8 mouse cellular contexts compared by ENCODE assay signal in the genomic region with DNA sequence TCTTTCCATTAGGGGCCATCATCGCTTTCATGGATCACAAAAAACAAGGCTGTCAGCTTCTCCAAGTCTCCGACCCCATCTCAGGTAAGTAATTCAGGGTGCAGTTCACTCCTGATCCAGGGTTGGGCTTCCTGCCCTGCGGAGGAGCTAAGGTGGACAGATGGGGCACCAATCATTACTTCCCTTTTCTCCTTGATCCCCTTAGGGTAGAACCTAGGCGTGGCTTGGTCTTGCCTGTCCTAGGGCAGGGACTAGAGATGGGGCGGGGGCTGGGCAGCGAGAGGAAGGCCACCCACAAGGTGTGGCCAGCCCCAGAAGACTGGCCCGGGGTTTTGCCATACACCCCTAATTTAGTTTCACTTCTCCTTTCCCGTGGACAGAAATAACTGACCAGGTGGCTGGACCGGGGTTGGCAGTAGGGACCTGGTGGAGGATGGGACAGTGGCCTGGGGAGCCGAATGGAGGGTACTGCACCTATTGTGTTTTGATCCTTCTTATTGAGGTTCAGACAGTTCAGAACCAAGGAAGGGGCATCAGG. TPM values are rescaled to one million over a fixed set of nuclear protein-coding genes. Genes with fewer than 3 reads are reported as not detected.
A peak's percentile ranks its signal among the peaks of the same experiment; 100 is the strongest.
DNase-seq lines count a peak whose midpoint lies in the region; ATAC-seq and TF ChIP-seq lines count a peak whose summit lies in the region.

No protein-coding gene starts in this region.

- H3K4me3 ChIP-seq in testis, adult 2 months (ENCODE audit: control insufficient read depth, low read depth, low read length) = peak overlapping the region; percentile 68
- H3K4me3 ChIP-seq in forebrain, embryonic 10.5 days = peak overlapping the region; percentile 50
- peak overlapping the region; percentile 45 for H3K4me3 ChIP-seq in limb, embryonic 13.5 days
- no peak overlapping the region for H3K4me3 ChIP-seq in midbrain, embryonic 14.5 days (replicated peaks; ENCODE audit: low read depth, low read length)

- ATAC-seq in limb, embryonic 13.5 days (ENCODE audit: low FRiP score, low read depth) = no peak
- no peak for ATAC-seq in midbrain, embryonic 14.5 days (ENCODE audit: low FRiP score, low TSS enrichment)

- H3K9me3 ChIP-seq in forebrain, embryonic 10.5 days = no peaks in the 10 kb centered on the region
- H3K9me3 ChIP-seq in limb, embryonic 13.5 days = no peaks in the 10 kb centered on the region
- H3K9me3 ChIP-seq in midbrain, embryonic 14.5 days (ENCODE audit: control insufficient read depth, low read length) = no peaks in the 10 kb centered on the region

- H3K27me3 ChIP-seq in testis, adult 2 months (ENCODE audit: control insufficient read depth, insufficient read depth, low read length) = no peaks in the 10 kb centered on the region
- peaks cover 64% of the 10 kb centered on the region for H3K27me3 ChIP-seq in forebrain, embryonic 10.5 days (ENCODE audit: poor library complexity, severe bottlenecking)
- H3K27me3 ChIP-seq in limb, embryonic 13.5 days = peaks cover 63% of the 10 kb centered on the region
- H3K27me3 ChIP-seq in midbrain, embryonic 14.5 days (ENCODE audit: control insufficient read depth, insufficient read depth, low read length) = peaks cover 35% of the 10 kb centered on the region

- TF ChIP-seq POLR2A in testis, adult 2 months (IDR thresholded peaks at IDR 0.05; ENCODE audit: control insufficient read depth, low read depth, low read length) = no peak

- whole genome bisulfite sequencing in forebrain, embryonic 10.5 days = 25% methylated on average over 10 of the region's 10 CpGs
- 13% methylated on average over 10 of the region's 10 CpGs for WGBS in limb, embryonic 13.5 days
- 23% methylated on average over 10 of the region's 10 CpGs for WGBS in midbrain, embryonic 14.5 days

- no peak for DNase-seq in testis, postnatal 14 days (ENCODE audit: low spot score)
- no peak for DNase-seq in forebrain, embryonic 10.5 days (ENCODE audit: extremely low spot score, low spot score)
- no peak for DNase-seq in midbrain, embryonic 14.5 days
- DNase-seq in urinary bladder, postnatal 25 days (ENCODE audit: low spot score) = no peak
- DNase-seq in layer of hippocampus, adult 9-10 months (ENCODE audit: low spot score) = no peak
- no peak for DNase-seq in adipocyte (ENCODE audit: low spot score)

- H3K27ac ChIP-seq in testis, adult 2 months (ENCODE audit: control insufficient read depth, insufficient read depth, low read depth, low read length) = no peak overlapping the region; the same call in 1 of the 2 replicates
- H3K27ac ChIP-seq in forebrain, embryonic 10.5 days = no peak overlapping the region
- no peak overlapping the region for H3K27ac ChIP-seq in limb, embryonic 13.5 days
- no peak overlapping the region for H3K27ac ChIP-seq in midbrain, embryonic 14.5 days (replicated peaks; ENCODE audit: low read depth, low read length)

- H3K4me2 ChIP-seq in limb, embryonic 13.5 days (replicated peaks) = peak overlapping the region; percentile 80
- H3K4me2 ChIP-seq in midbrain, embryonic 14.5 days (ENCODE audit: low read length) = peak overlapping the region; percentile 44

- peak overlapping the region; percentile 61; the same call in 1 of the 2 replicates for H3K9ac ChIP-seq in limb, embryonic 13.5 days
- no peak overlapping the region for H3K9ac ChIP-seq in midbrain, embryonic 14.5 days (replicated peaks; ENCODE audit: low read length)

- peaks cover 19% of the 10 kb centered on the region for H3K4me1 ChIP-seq in testis, adult 2 months (ENCODE audit: control insufficient read depth, insufficient read depth, low read length)
- peaks cover 25% of the 10 kb centered on the region for H3K4me1 ChIP-seq in forebrain, embryonic 10.5 days
- peaks cover 17% of the 10 kb centered on the region for H3K4me1 ChIP-seq in limb, embryonic 13.5 days
- 0 out of 2 replicates have a peak, but pooled peaks cover 7% of the 10 kb centered on the region for H3K4me1 ChIP-seq in midbrain, embryonic 14.5 days (ENCODE audit: control insufficient read depth, insufficient read depth, low read length)

- TF ChIP-seq CTCF in testis, adult 2 months (IDR thresholded peaks at IDR 0.05; ENCODE audit: control insufficient read depth, insufficient read depth, insufficient replicate concordance, low read depth, low read length) = no peak

- H3K36me3 ChIP-seq in testis, adult 2 months (ENCODE audit: control insufficient read depth, insufficient read depth, low read length) = no peaks in the 10 kb centered on the region
- H3K36me3 ChIP-seq in forebrain, embryonic 10.5 days (replicated peaks) = peaks cover 32% of the 10 kb centered on the region
- peaks cover 33% of the 10 kb centered on the region for H3K36me3 ChIP-seq in limb, embryonic 13.5 days
- H3K36me3 ChIP-seq in midbrain, embryonic 14.5 days (ENCODE audit: control insufficient read depth, insufficient read depth, low read length) = peaks cover 30% of the 10 kb centered on the region

RNA-seq across cellular contexts. Expression of gene Gemin7, which starts 0.6 kb away (rescaled TPM):
- 64.1 and 68.2 TPM in 2 replicates for polyA plus RNA-seq in testis, adult 2 months (2012; rRNA removed)
- 180 and 186 TPM in 2 replicates for polyA plus RNA-seq in forebrain, embryonic 10.5 days (2016; fragmentation: Nextera tagmentation; extraction: Ambion mirVana)
- polyA plus RNA-seq in limb, embryonic 13.5 days (2015; fragmentation: Nextera tagmentation; extraction: Ambion mirVana) = 167 and 179 TPM in 2 replicates
- polyA plus RNA-seq in midbrain, embryonic 14.5 days (2014; fragmentation: Nextera tagmentation; extraction: Ambion mirVana) = 140 and 154 TPM in 2 replicates

RNA-seq across cellular contexts. Expression of gene Zfp296, which starts 0.9 kb away (rescaled TPM):
- 7.0 and 10.5 TPM in 2 replicates for polyA plus RNA-seq in testis, adult 2 months (2012; rRNA removed)
- 0.30 and 0.47 TPM in 2 replicates for polyA plus RNA-seq in forebrain, embryonic 10.5 days (2016; fragmentation: Nextera tagmentation; extraction: Ambion mirVana)
- polyA plus RNA-seq in limb, embryonic 13.5 days (2015; fragmentation: Nextera tagmentation; extraction: Ambion mirVana) = 0.36 and 0.73 TPM in 2 replicates
- 0.22 and 0.32 TPM in 2 replicates for polyA plus RNA-seq in midbrain, embryonic 14.5 days (2014; fragmentation: Nextera tagmentation; extraction: Ambion mirVana)

RNA-seq across cellular contexts. Expression of gene Ppp1r37, which starts 15.1 kb away (rescaled TPM):
- 37.3 and 48.4 TPM in 2 replicates for polyA plus RNA-seq in testis, adult 2 months (2012; rRNA removed)
- 20.2 and 22.2 TPM in 2 replicates for polyA plus RNA-seq in forebrain, embryonic 10.5 days (2016; fragmentation: Nextera tagmentation; extraction: Ambion mirVana)
- 22.4 and 26.2 TPM in 2 replicates for polyA plus RNA-seq in limb, embryonic 13.5 days (2015; fragmentation: Nextera tagmentation; extraction: Ambion mirVana)
- 9.5 and 31.7 TPM in 2 replicates for polyA plus RNA-seq in midbrain, embryonic 14.5 days (2014; fragmentation: Nextera tagmentation; extraction: Ambion mirVana)

RNA-seq across cellular contexts. Expression of gene Clasrp, which starts 26.3 kb away (rescaled TPM):
- 93.7 and 99.3 TPM in 2 replicates for polyA plus RNA-seq in testis, adult 2 months (2012; rRNA removed)
- polyA plus RNA-seq in forebrain, embryonic 10.5 days (2016; fragmentation: Nextera tagmentation; extraction: Ambion mirVana) = 53.6 and 54.0 TPM in 2 replicates
- polyA plus RNA-seq in limb, embryonic 13.5 days (2015; fragmentation: Nextera tagmentation; extraction: Ambion mirVana) = 62.2 and 64.6 TPM in 2 replicates
- 44.7 and 50.4 TPM in 2 replicates for polyA plus RNA-seq in midbrain, embryonic 14.5 days (2014; fragmentation: Nextera tagmentation; extraction: Ambion mirVana)

RNA-seq across cellular contexts. Expression of gene Relb, which starts 51.3 kb away (rescaled TPM):
- 4.1 and 5.1 TPM in 2 replicates for polyA plus RNA-seq in testis, adult 2 months (2012; rRNA removed)
- polyA plus RNA-seq in forebrain, embryonic 10.5 days (2016; fragmentation: Nextera tagmentation; extraction: Ambion mirVana) = 3.0 TPM in 2 replicates
- 9.1 and 9.6 TPM in 2 replicates for polyA plus RNA-seq in limb, embryonic 13.5 days (2015; fragmentation: Nextera tagmentation; extraction: Ambion mirVana)
- polyA plus RNA-seq in midbrain, embryonic 14.5 days (2014; fragmentation: Nextera tagmentation; extraction: Ambion mirVana) = 4.5 and 5.2 TPM in 2 replicates
